Mouse (Mus musculus) common myeloid progenitor, adult 5-6 weeks (primary cell): ENCODE measurements around the gene Camk2b. TPM values are rescaled to one million over a fixed set of nuclear protein-coding genes. Genes with fewer than 3 reads are reported as not detected.

ENCODE experiments used
- ATAC-seq: replicated peaks from 2 replicates; pipeline ENCODE4 v1.8.0; 2016; ENCODE audit warnings: low read depth, mild to moderate bottlenecking, moderate TSS enrichment, inconsistent platforms; ENCODE audit not compliant: poor library complexity, severe bottlenecking
- total RNA-seq: library from RNA; stranded (forward); fragments of 200-1000, 187-1606 nt; gene quantifications from 2 replicates; pipeline ENCODE4 v1.2.3, GENCODE M21; 2017

Camk2b gene
- total RNA-seq, 1 experiment from 2014 or later, result 1.9 TPM

- no peak for ATAC-seq
These were observed 12.8 kb downstream of the Camk2b start for GRCm38 (mm10) chr11:6053386-6053785.

DNA sequence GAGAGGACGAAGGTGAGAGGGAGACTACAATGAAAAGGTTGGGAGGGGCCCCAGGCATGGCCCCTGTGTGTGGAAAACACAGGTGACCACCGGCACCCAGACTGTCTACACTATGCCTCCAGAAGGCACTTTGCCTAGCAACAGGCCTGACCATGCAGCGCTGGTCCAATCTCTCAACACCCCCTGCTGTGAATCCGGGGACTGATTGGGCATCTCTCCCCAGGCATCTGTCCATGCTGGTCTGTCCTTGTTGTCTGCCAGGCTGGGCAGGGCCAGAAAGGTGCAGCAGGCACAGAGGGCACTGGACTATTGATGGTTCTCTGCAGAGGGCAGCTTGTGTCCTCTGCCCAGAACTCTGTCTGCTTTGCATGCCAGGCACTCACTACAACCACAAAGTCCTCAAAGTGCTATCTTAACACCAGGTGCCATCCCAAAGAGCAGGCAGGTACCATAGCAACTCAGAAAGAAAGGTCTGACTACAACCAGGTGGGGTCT lies 16.0 kb downstream of the Camk2b start:
- no peak for ATAC-seq

GRCm38 (mm10) chr11:6048208-6048607 lies 18.0 kb downstream of the Camk2b start:
- ATAC-seq, result peak; percentile 42; the same call in 1 of the 2 replicates

DNA sequence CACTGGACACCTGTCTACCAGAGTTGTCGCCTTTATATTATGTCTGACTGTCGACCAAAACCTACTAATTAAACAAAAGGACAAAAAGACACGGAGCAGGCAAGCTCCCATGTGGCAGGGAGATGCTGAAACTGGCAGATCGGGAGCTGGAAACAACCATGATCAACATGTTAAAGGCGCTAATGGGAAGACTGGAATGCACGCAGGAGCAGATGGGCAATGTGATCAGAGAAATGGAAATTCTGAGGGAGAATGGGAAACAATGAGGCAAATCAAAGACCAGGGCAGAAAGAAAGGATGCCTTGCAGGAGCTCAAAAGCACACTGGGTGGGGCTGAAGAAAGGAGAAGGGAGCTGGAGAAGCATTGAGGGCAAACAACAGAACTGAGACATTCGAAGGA lies 27.2 kb downstream of the Camk2b start:
- no peak for ATAC-seq

DNA sequence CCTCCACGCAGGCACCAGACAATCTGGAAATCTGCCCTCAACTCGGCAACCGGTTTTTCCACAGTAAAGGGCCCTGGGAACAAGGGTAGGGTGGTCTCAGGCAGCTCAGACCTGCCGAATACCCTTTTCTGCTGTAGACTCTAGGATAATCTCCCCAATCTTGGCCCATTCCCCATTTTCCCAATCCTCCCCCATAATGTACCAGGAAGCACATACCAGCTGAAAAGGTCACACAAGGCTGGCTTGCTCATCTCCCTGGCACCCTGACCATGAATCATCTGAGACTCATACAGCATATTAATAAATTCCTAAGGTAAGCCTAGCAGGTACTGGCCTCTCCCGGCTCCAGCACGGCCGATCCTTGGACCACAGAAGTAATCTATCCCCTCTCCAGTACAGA lies 28.5 kb downstream of the Camk2b start:
- ATAC-seq, result no peak

DNA sequence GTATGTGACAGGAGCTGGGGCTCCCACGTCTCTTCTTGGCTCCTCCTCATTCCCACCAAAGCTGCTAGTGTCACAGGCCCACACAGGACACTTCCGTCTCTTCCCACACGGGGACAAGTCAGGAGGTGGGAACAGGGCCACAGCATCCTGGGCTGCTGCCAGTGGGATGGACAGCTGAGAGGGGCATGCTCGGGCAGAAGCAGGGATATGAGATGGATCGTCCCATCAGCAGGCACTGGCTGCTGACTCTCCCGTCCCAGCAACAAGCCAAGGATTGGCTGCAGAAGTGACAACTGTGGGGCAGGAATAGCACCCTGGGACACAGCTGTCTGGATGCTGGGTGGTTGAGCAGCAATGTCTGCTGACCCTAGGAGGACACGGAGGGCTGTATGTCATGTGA lies 29.0 kb downstream of the Camk2b start:
- ATAC-seq, result no peak

- ATAC-seq, result no peak
These were observed 29.7 kb downstream of the Camk2b start for GRCm38 (mm10) chr11:6036477-6036876.

DNA sequence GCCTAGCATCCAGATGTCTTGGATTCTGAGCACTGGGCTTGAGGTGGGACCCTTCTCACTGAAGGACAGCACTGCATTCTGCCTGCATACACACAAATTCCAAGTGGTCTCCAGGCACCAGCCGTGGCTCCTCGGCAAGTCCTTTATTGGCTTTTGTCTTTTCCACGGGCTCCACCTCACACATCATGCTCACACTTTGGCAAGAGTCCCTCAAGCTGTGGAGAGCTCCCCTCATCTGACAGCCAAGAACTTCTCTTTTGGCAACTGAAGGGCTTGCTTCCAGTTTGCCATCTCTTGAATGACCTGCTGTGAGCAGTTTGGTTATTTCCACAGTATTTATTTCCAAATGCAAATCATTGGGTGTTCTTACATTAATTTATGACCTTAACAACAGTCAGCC lies 30.6 kb downstream of the Camk2b start:
- ATAC-seq, result no peak

DNA sequence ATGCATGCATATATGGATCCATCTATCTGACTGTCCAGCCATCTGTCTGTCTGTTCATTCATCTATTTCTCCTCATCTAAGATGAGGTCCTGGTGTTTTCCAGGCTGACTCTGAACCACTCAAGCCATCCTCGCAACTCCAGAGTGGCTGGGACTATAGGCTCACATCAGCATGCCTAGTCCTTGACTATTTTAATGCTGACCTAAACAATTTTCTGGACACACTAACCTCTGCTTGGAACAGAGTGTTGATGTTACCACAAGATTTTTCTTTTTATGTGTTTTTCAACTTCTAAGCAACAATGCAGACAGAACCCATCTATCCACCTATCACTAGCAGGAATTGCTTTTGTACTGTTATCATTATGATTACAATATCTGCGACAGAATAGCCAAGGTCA lies 31.4 kb downstream of the Camk2b start:
- ATAC-seq, result no peak

GRCm38 (mm10) chr11:6033801-6034200 lies 32.4 kb downstream of the Camk2b start:
- ATAC-seq, result no peak

- ATAC-seq, result peak; percentile 84; the same call in 1 of the 2 replicates
These were observed 33.0 kb downstream of the Camk2b start for GRCm38 (mm10) chr11:6033147-6033546.

DNA sequence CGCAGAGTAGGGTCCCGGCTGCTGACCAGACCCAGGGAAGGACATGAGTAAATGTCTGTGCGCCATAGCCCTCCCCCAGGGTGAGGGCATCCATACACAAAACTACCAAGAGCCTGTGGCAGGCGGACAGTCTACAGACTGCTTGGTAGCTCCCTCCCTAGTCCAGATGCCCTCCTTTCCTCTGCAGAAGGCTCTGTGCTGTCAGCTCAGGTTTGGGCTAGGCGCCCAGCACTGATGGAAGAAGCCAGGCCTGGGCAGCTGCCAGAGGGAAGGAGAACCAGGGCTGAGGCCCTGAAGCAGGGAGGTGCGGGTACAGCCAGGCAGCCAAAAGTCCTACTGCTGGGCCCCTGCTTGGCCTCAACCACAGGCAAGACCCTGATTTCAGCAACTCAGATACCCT lies 35.5 kb downstream of the Camk2b start:
- ATAC-seq, result no peak

DNA sequence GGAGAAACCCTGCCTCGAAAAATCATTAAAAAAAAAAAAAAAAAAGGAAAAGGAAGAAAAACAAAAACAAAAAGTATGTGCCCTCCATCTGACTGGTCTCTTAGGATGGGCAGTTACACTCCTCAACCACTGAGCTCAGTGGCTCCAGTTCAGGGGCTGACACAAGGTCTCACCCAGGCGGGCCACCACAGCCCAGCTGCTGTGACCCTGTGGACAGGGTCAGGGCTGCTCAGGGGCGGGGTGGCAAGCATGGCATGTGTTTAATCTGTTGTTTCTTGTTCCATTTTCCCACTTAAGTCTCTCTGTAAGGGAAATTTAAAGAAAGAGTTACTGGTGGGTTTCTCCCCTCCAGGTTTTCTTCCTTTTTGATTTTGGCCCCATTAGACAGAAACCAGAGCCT lies 36.4 kb downstream of the Camk2b start:
- no peak for ATAC-seq

- no peak for ATAC-seq
These were observed 37.3 kb downstream of the Camk2b start for GRCm38 (mm10) chr11:6028911-6029310.

DNA sequence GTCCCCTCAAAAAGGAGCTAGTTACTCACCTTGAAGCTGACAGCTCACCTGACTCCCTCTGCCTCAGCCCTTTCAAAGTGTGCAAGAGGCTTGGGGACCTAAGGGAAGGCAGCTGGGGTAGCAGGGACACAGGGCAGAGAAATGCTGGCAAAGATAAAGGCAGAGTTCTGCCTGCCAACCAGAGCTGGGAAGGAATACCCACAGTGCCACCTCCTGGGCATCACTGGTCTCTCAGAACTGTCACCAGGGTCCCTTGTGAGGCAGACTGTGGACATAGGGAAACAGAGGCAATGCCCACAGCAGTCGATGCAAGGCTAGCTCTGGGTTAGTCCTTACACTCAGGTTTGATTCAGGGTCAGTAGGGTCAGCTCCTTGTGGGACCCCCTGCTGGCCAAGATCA lies 39.8 kb downstream of the Camk2b start:
- ATAC-seq, result peak; percentile 65; the same call in 1 of the 2 replicates

GRCm38 (mm10) chr11:6024923-6025652 lies 41.1 kb downstream of the Camk2b start:
- no peak for ATAC-seq

GRCm38 (mm10) chr11:6020897-6021839 lies 45.0 kb downstream of the Camk2b start:
- ATAC-seq, result no peak

DNA sequence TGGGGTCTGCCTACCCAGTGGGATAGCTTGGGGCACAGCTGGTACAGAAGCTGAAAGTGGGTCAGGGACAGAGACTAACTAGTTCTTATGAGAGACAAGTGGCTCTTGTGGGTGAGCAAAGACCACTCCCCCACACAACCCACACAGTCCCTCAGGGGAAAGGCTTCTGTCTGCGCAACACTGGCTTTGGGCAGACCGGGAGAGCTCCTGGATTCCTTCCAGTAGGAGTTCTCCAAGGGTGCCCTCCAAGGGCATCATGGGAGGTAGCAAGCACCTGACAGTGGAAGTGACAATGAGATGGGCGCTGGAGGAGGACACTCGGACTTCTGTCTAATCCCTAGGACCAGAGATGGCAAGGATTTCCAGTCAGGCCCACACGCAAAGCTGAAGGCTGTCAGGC lies 45.8 kb downstream of the Camk2b start:
- ATAC-seq, result no peak

- ATAC-seq, result peak; percentile 74
These were observed 47.7 kb downstream of the Camk2b start for GRCm38 (mm10) chr11:6018218-6019010.

DNA sequence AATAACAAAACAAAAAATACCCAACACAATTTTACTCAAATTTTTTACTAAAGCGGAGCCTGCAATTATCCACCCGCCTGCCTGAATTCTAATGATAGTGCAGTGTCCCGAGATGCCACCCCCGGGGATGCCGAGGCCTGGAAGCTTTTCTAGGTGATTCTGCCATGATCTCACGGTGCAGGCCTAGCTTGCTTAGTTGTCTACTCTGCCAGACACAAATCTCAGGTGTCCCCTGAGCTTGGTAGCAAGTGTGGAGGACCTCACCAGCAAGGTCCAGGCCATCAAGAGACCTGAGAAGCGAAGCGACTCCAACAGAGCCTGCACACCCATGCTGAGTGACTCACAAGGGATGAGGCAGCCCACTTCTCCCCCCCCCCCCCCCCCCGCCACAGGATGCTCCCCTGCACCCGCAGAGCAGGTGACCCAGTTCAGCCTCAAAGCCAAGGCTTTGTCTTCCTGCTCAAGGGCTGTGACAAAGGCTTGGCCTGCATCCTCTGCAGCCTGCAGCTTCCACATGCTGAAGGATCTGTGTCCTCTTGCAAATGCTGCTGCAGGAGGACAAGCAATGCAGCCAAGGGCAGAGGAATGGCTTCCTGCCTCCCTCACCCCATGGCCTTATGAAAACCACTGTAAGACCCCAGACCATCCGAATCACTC lies 48.5 kb downstream of the Camk2b start:
- ATAC-seq, result no peak
